Mouse (Mus musculus): ENCODE data around the gene Ofcc1. TPM values are rescaled to one million over a fixed set of nuclear protein-coding genes. Genes with fewer than 3 reads are reported as not detected.

Ofcc1 gene
- polyA plus RNA-seq, 1 experiment from 2014 or later = not detected

DNA sequence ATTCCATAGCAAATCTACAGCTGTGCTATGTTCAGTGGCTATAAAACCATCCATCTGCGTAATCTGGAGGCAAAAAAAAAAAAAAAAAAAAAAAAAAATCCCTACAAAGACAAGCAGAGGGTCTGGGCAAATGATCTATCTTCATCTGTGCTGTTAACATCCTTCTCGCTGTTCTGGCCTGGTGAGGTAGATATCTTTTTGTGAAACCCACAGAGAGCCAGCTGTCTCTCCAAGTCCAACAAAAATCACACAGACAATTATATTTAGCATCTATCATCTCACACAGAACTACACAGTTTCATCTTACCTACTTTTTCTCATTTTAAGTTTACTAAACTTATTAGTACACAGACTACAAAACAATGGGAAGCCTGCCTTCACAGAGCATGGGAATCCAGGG lies 323.4 kb downstream of the Ofcc1 start:
- no peak for ATAC-seq (ENCODE audit: low FRiP score)

DNA sequence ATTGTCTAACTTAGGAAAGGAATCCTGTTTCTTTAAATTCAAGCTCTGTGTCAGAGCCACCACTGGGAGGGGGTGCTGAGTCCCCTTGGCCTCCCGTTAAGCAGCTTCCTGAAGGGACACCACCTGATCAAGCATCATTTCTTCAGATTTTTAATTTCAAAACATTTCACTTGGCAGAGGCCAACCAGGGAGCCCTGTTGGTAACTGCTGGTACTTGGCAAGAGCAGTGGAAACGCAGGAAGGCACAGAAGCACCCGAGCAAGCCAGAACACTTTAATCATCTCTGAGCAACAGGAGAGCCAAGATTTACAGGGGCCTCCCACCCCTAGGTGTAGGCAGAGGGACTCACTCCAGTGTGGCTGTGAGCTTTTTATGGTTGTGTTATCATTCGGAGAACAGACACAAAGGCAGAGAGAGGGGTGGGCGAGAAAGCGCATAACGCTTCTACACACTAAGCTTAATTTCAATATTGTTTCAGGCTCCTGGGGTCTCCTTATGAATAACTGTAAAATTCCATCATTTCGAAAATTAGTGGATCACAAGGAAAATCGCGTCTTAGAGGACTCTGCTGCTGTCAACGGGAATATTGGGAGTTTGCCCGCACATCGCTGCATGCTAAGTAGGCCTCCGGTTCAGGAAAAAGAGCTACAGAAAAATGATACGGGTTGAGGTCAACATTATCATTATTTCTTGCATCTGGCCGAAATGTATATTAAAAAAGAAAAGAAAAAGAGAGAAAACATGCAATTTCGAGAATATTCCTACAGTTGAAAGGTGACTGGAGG lies 324.1 kb downstream of the Ofcc1 start:
- no peak for ATAC-seq (ENCODE audit: low FRiP score)
- no peaks in the 10 kb centered on the region for H3K36me3 ChIP-seq (replicated peaks)
- 0 out of 2 replicates have a peak, but pooled peaks cover 3% of the 10 kb centered on the region for H3K9me3 ChIP-seq
- 88% methylated on average over 17 of the region's 17 CpGs for WGBS
- no peak overlapping the region for H3K9ac ChIP-seq
- H3K27ac ChIP-seq = no peak overlapping the region
- H3K4me1 ChIP-seq = no peaks in the 10 kb centered on the region
- no peak overlapping the region for H3K4me3 ChIP-seq (replicated peaks)
- H3K4me2 ChIP-seq = no peak overlapping the region
- no peaks in the 10 kb centered on the region for H3K27me3 ChIP-seq

More for the DNA sequence above, 323.4 kb downstream of the Ofcc1 start:
- Histone ChIP-seq H3K27ac (no peak overlapping the region), H3K4me2 (no peak overlapping the region), H3K4me3 (replicated peaks) (no peak overlapping the region), H3K4me1 (no peaks in the 10 kb centered on the region), H3K9ac (no peak overlapping the region), H3K36me3 (replicated peaks) (no peaks in the 10 kb centered on the region), H3K27me3 (no peaks in the 10 kb centered on the region), H3K9me3 (0 out of 2 replicates have a peak, but pooled peaks cover 3% of the 10 kb centered on the region)
- 91% methylated on average over 2 of the region's 2 CpGs for WGBS

DNA sequence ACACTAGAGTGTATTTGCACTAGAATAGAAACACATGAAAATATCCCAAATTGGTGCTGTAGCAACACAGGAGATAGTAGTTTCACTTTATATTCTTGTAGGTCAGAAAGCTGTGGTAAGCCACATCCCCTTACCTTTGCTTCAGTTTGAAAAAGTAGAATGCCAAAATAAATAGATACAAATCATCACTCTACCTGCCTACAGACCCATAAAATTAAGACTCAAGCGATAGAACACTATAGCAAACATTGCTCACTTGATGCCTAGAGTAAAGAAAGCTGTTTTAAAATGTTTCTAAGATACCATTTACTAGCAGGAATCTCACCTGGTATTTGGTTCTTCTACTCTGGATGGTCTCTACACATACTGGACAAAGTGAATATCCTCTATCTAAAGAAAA lies 331.8 kb downstream of the Ofcc1 start:
- Histone ChIP-seq H3K9ac (no peak overlapping the region), H3K27ac (no peak overlapping the region), H3K9me3 (no peaks in the 10 kb centered on the region), H3K27me3 (no peaks in the 10 kb centered on the region), H3K4me3 (replicated peaks) (no peak overlapping the region), H3K4me2 (no peak overlapping the region), H3K36me3 (replicated peaks) (no peaks in the 10 kb centered on the region), H3K4me1 (no peaks in the 10 kb centered on the region)
- WGBS = 100% methylated on average over 1 of the region's 1 CpGs
- no peak for ATAC-seq (ENCODE audit: low FRiP score)

DNA sequence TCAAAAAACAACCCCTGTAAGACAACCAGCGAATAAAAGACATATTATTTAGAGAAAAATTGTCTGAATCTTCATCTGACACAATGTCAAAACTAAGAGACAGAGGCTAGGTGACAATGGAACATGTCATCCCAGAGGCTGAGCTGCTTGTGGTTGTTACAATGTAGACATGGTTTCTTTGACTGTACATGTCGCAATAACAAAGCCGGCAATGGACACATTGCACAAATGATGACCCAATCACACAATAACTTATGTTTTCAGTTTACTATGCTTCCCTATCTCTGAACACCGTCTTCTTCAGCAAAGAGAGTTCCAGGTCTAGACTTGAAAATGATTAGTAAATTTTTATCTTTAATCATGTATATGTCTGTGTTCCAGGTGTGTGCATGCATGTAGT lies 332.4 kb downstream of the Ofcc1 start:
- no peak for ATAC-seq (ENCODE audit: low FRiP score)
- no peak overlapping the region for H3K4me3 ChIP-seq (replicated peaks)
- H3K27ac ChIP-seq = no peak overlapping the region
- H3K4me2 ChIP-seq = no peak overlapping the region
- no peaks in the 10 kb centered on the region for H3K27me3 ChIP-seq
- H3K9ac ChIP-seq = no peak overlapping the region
- H3K36me3 ChIP-seq (replicated peaks) = no peaks in the 10 kb centered on the region
- no peaks in the 10 kb centered on the region for H3K4me1 ChIP-seq
- WGBS = 88% methylated on average over 4 of the region's 4 CpGs
- H3K9me3 ChIP-seq = no peaks in the 10 kb centered on the region

DNA sequence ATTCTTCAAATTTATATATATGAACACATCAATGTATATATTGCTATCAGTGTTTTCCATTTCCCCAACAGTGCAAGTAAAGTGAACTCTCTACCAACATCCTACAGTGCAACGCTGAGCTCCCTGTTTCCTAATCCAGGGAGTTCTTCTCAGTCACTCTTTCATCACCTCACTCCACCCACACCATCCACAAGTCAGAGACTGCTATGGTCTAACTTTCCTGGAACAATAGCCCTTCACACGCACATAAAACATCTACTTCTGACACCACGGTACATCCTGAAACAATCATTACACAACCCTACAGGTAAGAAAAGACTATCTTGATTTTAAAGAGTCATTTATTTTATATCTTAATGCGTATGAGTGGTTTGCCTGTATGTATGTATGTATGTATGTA lies 335.4 kb downstream of the Ofcc1 start:
- no peaks in the 10 kb centered on the region for H3K27me3 ChIP-seq

DNA sequence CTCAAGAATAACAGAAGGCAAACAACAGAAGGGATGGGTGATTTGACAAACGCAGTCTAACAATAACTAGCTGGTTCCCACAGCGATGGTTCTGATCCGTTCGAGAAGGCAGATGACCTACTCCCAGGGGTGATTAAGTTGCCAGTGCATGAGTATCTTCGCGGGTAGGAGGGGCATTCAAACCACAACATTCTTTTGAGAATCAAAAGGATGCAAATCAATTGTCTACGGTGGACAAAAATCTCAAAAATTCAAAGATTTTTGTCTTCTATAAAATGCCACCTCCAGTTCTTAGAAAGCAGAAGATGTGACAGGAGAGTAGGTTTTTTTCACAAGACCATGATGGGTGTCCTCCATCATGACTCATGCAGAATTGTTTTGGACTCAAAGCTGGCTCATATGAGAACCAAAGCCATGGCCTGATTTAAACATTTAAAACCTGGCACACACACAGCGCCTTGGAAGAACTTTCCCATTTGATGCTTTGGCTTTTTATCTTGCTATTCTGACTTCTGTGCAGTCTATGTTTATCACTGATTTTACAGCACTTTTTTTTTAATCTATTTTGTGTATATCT lies 338.0 kb downstream of the Ofcc1 start:
- no peaks in the 10 kb centered on the region for H3K36me3 ChIP-seq (replicated peaks)
- no peaks in the 10 kb centered on the region for H3K4me1 ChIP-seq
- no peaks in the 10 kb centered on the region for H3K27me3 ChIP-seq
- H3K9me3 ChIP-seq = no peaks in the 10 kb centered on the region
- H3K27ac ChIP-seq = no peak overlapping the region
- no peak overlapping the region for H3K4me3 ChIP-seq (replicated peaks)
- WGBS = 58% methylated on average over 8 of the region's 8 CpGs
- H3K9ac ChIP-seq = no peak overlapping the region
- no peak overlapping the region for H3K4me2 ChIP-seq
- ATAC-seq (ENCODE audit: low FRiP score) = no peak

More for the DNA sequence above, 335.4 kb downstream of the Ofcc1 start:
- Histone ChIP-seq H3K9ac (no peak overlapping the region), H3K27ac (no peak overlapping the region), H3K4me3 (replicated peaks) (no peak overlapping the region), H3K9me3 (no peaks in the 10 kb centered on the region), H3K36me3 (replicated peaks) (no peaks in the 10 kb centered on the region), H3K4me2 (no peak overlapping the region), H3K4me1 (no peaks in the 10 kb centered on the region)
- 95% methylated on average over 4 of the region's 4 CpGs for WGBS
- ATAC-seq (ENCODE audit: low FRiP score) = no peak

DNA sequence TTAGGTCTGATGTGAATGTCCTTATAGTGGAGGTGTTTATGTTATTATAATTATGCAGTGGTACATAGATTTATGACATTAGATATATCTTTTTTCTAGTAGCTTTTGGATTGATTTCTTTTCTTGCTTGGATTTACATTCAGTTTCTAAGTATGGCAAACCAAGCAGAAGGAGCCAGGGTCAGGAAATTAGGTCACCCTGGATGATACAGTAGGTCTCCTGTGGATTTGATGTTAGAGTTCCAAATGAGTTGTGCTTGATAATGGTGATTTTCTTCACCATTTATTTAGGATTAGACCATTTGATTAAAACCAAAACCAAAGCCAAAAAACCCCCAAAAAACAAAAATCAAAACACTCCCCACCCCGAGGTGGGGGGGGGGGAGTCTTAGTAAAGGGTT lies 338.6 kb downstream of the Ofcc1 start:
- no peak overlapping the region for H3K9ac ChIP-seq
- H3K27me3 ChIP-seq = no peaks in the 10 kb centered on the region
- H3K27ac ChIP-seq = no peak overlapping the region
- no peaks in the 10 kb centered on the region for H3K9me3 ChIP-seq
- H3K4me1 ChIP-seq = no peaks in the 10 kb centered on the region
- no peak for ATAC-seq (ENCODE audit: low FRiP score)
- H3K4me3 ChIP-seq (replicated peaks) = no peak overlapping the region
- WGBS = 55% methylated on average over 1 of the region's 1 CpGs
- H3K4me2 ChIP-seq = no peak overlapping the region
- H3K36me3 ChIP-seq (replicated peaks) = no peaks in the 10 kb centered on the region

DNA sequence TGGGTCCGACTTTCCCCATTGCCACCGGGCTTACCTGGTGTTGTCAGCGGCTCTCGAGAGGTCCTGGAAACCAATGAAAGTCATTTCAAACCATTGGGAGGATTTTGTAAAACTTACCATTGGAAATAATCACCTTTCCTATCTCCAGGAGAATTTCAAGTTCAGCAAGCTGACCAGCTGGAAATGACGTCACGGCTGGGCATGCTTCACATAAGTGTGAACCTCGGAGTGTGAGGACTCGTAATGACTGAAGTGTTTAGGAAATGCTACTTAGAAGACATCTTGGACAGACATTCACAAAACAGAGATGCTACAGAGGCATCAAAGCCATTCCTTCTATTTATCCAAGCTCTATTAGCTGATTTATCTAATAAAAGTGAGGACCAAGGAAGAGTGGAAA lies 361.0 kb downstream of the Ofcc1 start:
- no peak overlapping the region for H3K9ac ChIP-seq
- H3K4me2 ChIP-seq = no peak overlapping the region
- 82% methylated on average over 8 of the region's 8 CpGs for WGBS
- no peaks in the 10 kb centered on the region for H3K27me3 ChIP-seq
- no peak overlapping the region for H3K27ac ChIP-seq
- no peaks in the 10 kb centered on the region for H3K4me1 ChIP-seq
- H3K4me3 ChIP-seq (replicated peaks) = no peak overlapping the region
- H3K9me3 ChIP-seq = no peaks in the 10 kb centered on the region
- H3K36me3 ChIP-seq (replicated peaks) = no peaks in the 10 kb centered on the region
- ATAC-seq (ENCODE audit: low FRiP score) = no peak

DNA sequence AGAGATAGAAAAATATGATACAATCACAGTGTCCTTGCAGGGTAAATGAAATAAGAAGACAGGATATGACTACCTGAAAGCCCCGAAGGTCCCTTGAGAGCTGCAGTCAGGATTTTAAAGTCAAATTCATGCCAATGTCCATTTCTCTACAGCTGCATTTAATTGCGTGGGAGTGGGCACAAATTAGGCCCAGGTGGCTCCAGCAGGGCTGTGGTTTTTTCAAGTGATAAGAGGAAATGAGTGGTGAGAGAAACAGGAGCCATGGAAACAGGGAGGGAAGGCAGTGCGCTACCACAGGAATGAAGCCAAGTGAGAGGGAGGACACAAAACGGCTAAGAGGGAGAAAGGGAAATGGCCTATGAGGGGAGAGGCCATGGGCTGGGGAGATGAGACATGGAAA lies 363.3 kb downstream of the Ofcc1 start:
- Histone ChIP-seq H3K27me3 (no peaks in the 10 kb centered on the region), H3K4me3 (replicated peaks) (no peak overlapping the region), H3K9ac (no peak overlapping the region), H3K4me1 (no peaks in the 10 kb centered on the region), H3K27ac (no peak overlapping the region), H3K4me2 (no peak overlapping the region), H3K36me3 (replicated peaks) (no peaks in the 10 kb centered on the region), H3K9me3 (no peaks in the 10 kb centered on the region)
- WGBS = 81% methylated on average over 4 of the region's 4 CpGs
- no peak for ATAC-seq (ENCODE audit: low FRiP score)

DNA sequence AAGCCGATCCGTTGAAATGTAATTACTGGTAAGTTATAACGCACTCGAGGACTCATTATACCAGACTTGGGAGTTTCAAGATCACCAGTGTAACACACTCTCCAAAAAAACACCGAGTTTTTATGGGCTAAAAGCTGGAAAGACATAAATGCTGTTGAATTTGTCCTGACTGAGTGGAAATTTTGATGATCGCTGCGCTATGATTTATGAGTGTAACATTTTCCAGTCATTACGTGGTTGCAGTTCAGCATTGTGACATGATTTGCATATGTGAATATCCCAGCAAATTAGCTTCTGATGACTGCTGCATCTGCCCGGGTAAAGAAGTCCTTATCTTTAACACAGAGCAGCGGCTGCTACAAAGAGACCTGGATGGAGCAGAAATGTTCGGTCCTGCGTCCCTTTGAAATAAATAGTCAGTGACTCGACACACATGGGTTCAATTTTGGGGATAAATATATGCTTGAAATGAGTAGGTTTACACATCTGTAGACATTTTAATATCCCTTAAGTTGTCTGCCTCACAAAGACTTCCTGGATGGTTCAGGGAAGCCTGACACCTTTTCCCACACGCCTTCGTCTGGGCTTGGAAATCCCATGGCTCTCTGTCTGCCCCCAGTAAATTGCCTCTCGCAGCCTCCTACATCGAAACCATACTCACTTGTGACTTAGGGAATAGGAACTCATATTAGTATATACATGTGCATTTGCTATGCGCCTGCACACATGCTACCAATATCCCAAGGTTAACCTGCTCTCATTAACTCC lies 381.8 kb downstream of the Ofcc1 start:
- ATAC-seq (ENCODE audit: low FRiP score) = no peak
- 77% methylated on average over 18 of the region's 18 CpGs for WGBS
- Histone ChIP-seq H3K27me3 (no peaks in the 10 kb centered on the region), H3K27ac (no peak overlapping the region), H3K9me3 (no peaks in the 10 kb centered on the region), H3K36me3 (replicated peaks) (no peaks in the 10 kb centered on the region), H3K4me3 (replicated peaks) (no peak overlapping the region), H3K9ac (no peak overlapping the region), H3K4me2 (no peak overlapping the region), H3K4me1 (no peaks in the 10 kb centered on the region)

DNA sequence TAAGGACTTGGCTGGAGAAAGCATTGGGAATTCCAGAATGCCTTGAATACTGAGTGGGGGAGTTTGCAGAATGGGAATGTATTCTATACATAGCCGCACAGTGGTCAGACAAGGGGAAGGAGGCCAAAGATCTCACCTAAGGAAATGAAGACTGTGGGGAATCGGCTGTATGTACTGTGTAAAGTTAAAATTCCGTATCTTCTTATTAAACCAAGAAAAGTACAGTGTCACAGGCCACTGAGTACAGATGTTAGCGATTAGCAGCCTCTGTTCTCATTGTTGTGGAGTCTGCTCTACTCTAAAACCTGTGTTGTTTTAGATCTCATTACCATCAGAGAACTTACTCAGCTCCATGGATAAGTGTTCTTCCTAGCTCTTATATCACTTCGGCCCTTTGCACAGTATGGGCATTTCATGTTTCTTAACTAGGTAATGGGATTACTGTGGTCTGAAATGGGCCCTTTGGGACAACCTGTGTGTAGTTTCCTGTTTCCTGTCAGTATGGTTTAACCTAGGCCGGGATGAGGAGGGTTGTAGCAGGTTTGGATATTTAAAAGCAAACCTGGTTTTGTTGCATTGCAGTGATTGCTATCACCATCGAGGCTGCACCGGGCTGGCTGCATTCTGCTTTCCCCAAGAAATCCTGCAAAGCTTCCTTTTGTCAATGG lies 392.8 kb downstream of the Ofcc1 start:
- Histone ChIP-seq H3K9me3 (no peaks in the 10 kb centered on the region), H3K4me3 (replicated peaks) (no peak overlapping the region), H3K9ac (no peak overlapping the region), H3K4me1 (no peaks in the 10 kb centered on the region), H3K27me3 (no peaks in the 10 kb centered on the region), H3K36me3 (replicated peaks) (no peaks in the 10 kb centered on the region), H3K27ac (no peak overlapping the region), H3K4me2 (no peak overlapping the region)
- 87% methylated on average over 8 of the region's 8 CpGs for WGBS
- ATAC-seq (ENCODE audit: low FRiP score) = no peak

DNA sequence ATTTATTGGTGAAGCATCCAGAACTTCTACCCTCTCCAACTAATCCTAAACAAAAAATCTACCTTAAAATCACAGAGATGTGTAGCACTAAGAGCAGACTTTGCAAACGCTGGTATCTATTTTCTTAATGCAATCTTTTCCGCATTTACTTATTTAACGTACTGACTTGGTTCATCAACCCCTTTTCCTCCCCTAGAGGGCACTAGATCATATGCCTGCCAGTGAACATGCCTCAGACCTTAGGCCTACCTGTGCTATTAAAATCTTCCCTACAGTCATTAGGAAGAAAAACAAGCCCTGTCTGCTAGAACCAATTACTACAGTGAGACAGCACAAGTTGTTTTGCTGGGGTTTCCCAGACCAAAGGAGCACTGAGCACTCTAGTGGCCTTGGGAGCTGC lies 404.0 kb downstream of the Ofcc1 start:
- Histone ChIP-seq H3K9ac (no peak overlapping the region), H3K27ac (no peak overlapping the region), H3K4me3 (replicated peaks) (no peak overlapping the region), H3K27me3 (no peaks in the 10 kb centered on the region), H3K9me3 (no peaks in the 10 kb centered on the region), H3K36me3 (replicated peaks) (no peaks in the 10 kb centered on the region), H3K4me2 (no peak overlapping the region), H3K4me1 (no peaks in the 10 kb centered on the region)
- 80% methylated on average over 3 of the region's 3 CpGs for whole genome bisulfite sequencing
- ATAC-seq (ENCODE audit: low FRiP score) = no peak

Measured in forebrain, embryonic 12.5 days (tissue).